Mouse (Mus musculus): ENCODE measurements around the gene Ypel3.
"Not testable (repeated sequence)": the region's sequence is repeated elsewhere in the genome, so short reads cannot be mapped to it uniquely, and the experiment has no call there.

Ypel3 gene

GRCm38 (mm10) chr7:126767001-126767400, 9.8 kb upstream of the Ypel3 start:
- no peak for DNase-seq

GRCm38 (mm10) chr7:126770784-126771183, 6.0 kb upstream of the Ypel3 start:
- peak; percentile 68 for DNase-seq

- DNase-seq = no peak
Observed at GRCm38 (mm10) chr7:126773351-126773750, 3.4 kb upstream of the Ypel3 start.

GRCm38 (mm10) chr7:126774463-126774862, 2.3 kb upstream of the Ypel3 start:
- DNase-seq = no peak

GRCm38 (mm10) chr7:126775185-126775977, 1.4 kb upstream of the Ypel3 start:
- no peak for DNase-seq

GRCm38 (mm10) chr7:126775978-126776234, 849 bp upstream of the Ypel3 start:
- DNase-seq = peak; percentile 64

- no peak for DNase-seq
Observed at GRCm38 (mm10) chr7:126777476-126777875, 721 bp downstream of the Ypel3 start.

GRCm38 (mm10) chr7:126778147-126778546, 1.4 kb downstream of the Ypel3 start:
- DNase-seq = no peak

GRCm38 (mm10) chr7:126779101-126779500, 2.3 kb downstream of the Ypel3 start:
- DNase-seq = not testable (repeated sequence)

GRCm38 (mm10) chr7:126779983-126780970, 3.5 kb downstream of the Ypel3 start:
- peak; percentile 91 for DNase-seq

- DNase-seq = no peak
Observed at GRCm38 (mm10) chr7:126780971-126781635, 4.3 kb downstream of the Ypel3 start, which contains the start of gene Tbx6. TSS of gene Tbx6 (plus strand) at chr7:126781483.

GRCm38 (mm10) chr7:126781661-126782370, 5.1 kb downstream of the Ypel3 start:
- no peak for DNase-seq

GRCm38 (mm10) chr7:126782693-126783092, 5.9 kb downstream of the Ypel3 start:
- no peak for DNase-seq

- DNase-seq = no peak
Observed at GRCm38 (mm10) chr7:126784469-126784868, 7.7 kb downstream of the Ypel3 start.

GRCm38 (mm10) chr7:126785056-126785455, 8.3 kb downstream of the Ypel3 start:
- DNase-seq = no peak

- no peak for DNase-seq
Observed at GRCm38 (mm10) chr7:126786142-126786541, 9.4 kb downstream of the Ypel3 start.

- no peak for DNase-seq
Observed at GRCm38 (mm10) chr7:126789141-126789540, 12.4 kb downstream of the Ypel3 start.

GRCm38 (mm10) chr7:126791851-126792720, 15.3 kb downstream of the Ypel3 start, which contains the start of gene Ppp4c:
TSS of gene Ppp4c (minus strand) at chr7:126792496.
- DNase-seq = peak; percentile 99

- DNase-seq = no peak
Observed at GRCm38 (mm10) chr7:126792721-126793443, 16.1 kb downstream of the Ypel3 start.

- DNase-seq = no peak
Observed at GRCm38 (mm10) chr7:126793456-126794270, 16.9 kb downstream of the Ypel3 start.
